ENCODE assay signal across 9 mouse cellular contexts in the genomic region with DNA sequence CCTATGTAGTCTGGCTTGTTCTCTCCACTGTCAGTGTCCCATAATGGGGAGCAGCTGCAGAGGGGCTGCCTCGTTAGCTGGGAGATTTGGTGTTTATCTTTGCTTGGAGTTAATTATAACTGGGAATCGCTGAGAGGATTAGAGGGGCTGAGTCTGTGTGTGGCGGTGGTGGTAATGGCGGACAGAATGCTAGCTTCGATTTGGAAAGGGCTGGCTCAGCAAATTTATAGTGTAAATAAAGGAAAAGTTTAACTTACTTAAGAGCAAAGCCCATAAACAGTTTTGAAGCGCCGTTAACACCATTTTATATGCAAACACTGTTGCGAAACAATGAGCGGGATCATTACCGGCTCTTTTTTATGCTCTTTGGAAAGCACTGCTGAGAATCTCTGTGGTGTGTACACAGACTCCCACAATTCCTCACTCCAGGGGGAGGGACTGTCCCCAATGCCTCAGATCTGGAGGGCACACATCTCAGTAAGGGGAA.
DNase-seq lines count a peak whose midpoint lies in the region; ATAC-seq and TF ChIP-seq lines count a peak whose summit lies in the region.
"Had no signal": no experiment of that assay in that cellular context is flagged by ENCODE, and none has a peak within 500 bp of the region (broad histone marks: within the 10 kb centered on the region; RNA-seq: fewer than 3 reads in every experiment).

No protein-coding gene starts in this region.

- no peak overlapping the region for H3K27ac ChIP-seq in gastrocnemius, adult 2 months
- 0 out of 2 replicates have a peak overlapping the region, but pooled peaks have one; percentile 67 for H3K27ac ChIP-seq in embryonic facial prominence, embryonic 12.5 days
- H3K27ac ChIP-seq in midbrain, embryonic 11.5 days (ENCODE audit: low read depth, low read length) = peak overlapping the region; percentile 17; the same call in 1 of the 2 replicates
- H3K27ac ChIP-seq in cerebellum, adult 2 months (ENCODE audit: insufficient read depth, low read length) = no peak overlapping the region

- TF ChIP-seq CTCF in gastrocnemius, adult 2 months (IDR thresholded peaks at IDR 0.05) = no peak
- no peak for TF ChIP-seq CTCF in cerebellum, adult 2 months (IDR thresholded peaks at IDR 0.05; ENCODE audit: borderline replicate concordance, insufficient read depth, low read depth, low read length)

- WGBS in embryonic facial prominence, embryonic 12.5 days = 32% methylated on average over 10 of the region's 10 CpGs
- WGBS in large intestine, adult 2 months = 13% methylated on average over 10 of the region's 10 CpGs
- WGBS in midbrain, embryonic 11.5 days = 55% methylated on average over 10 of the region's 10 CpGs
- WGBS in cerebellum, adult 2 months = 61% methylated on average over 10 of the region's 10 CpGs

- H3K27me3 ChIP-seq in embryonic facial prominence, embryonic 12.5 days = no peaks in the 10 kb centered on the region
- H3K27me3 ChIP-seq in midbrain, embryonic 11.5 days (ENCODE audit: control insufficient read depth, insufficient read depth, low read length) = no peaks in the 10 kb centered on the region
- no peaks in the 10 kb centered on the region; the same call in 1 of the 2 replicates for H3K27me3 ChIP-seq in cerebellum, adult 2 months (ENCODE audit: control insufficient read depth, insufficient read depth, low read length)
- H3K27me3 ChIP-seq: megakaryocyte, embryonic 14.5 days had no signal

- H3K4me1 ChIP-seq in embryonic facial prominence, embryonic 12.5 days = peaks cover 21% of the 10 kb centered on the region
- peaks cover 12% of the 10 kb centered on the region; the same call in 1 of the 2 replicates for H3K4me1 ChIP-seq in midbrain, embryonic 11.5 days (ENCODE audit: control insufficient read depth, insufficient read depth, low read length)
- H3K4me1 ChIP-seq in cerebellum, adult 2 months (ENCODE audit: control insufficient read depth, insufficient read depth, low read length) = peaks cover 6% of the 10 kb centered on the region; the same call in 1 of the 2 replicates
- H3K4me1 ChIP-seq: megakaryocyte, embryonic 14.5 days had no signal

- H3K9ac ChIP-seq in embryonic facial prominence, embryonic 12.5 days = no peak overlapping the region
- H3K9ac ChIP-seq in midbrain, embryonic 11.5 days (ENCODE audit: low read length) = no peak overlapping the region

- peak overlapping the region; percentile 15; the same call in 1 of the 2 replicates for H3K4me3 ChIP-seq in gastrocnemius, adult 2 months
- no peak overlapping the region for H3K4me3 ChIP-seq in embryonic facial prominence, embryonic 12.5 days
- H3K4me3 ChIP-seq in midbrain, embryonic 11.5 days (ENCODE audit: low read depth, low read length) = no peak overlapping the region
- H3K4me3 ChIP-seq in cerebellum, adult 2 months (replicated peaks; ENCODE audit: insufficient read depth, low read depth, low read length) = no peak overlapping the region
- H3K4me3 ChIP-seq: megakaryocyte, embryonic 14.5 days had no signal

- peak; percentile 37; the same call in 1 of the 2 replicates for ATAC-seq in embryonic facial prominence, embryonic 12.5 days (ENCODE audit: insufficient number of reproducible peaks, insufficient read depth, low FRiP score, low TSS enrichment)
- peak; percentile 75 for ATAC-seq in midbrain, embryonic 11.5 days (ENCODE audit: low FRiP score)

- no peak for TF ChIP-seq POLR2A in cerebellum, adult 2 months (IDR thresholded peaks at IDR 0.05; ENCODE audit: borderline replicate concordance, insufficient read depth, low read length)

- intact Hi-C loops in gastrocnemius, adult 2 months (cut with DNase I) = loop anchor here (5.0 kb wide), 1 partner anchor 75 kb away; no protein-coding TSS in a partner anchor

- no peaks in the 10 kb centered on the region for H3K36me3 ChIP-seq in embryonic facial prominence, embryonic 12.5 days
- H3K36me3 ChIP-seq in midbrain, embryonic 11.5 days (ENCODE audit: control insufficient read depth, insufficient read depth, low read length) = no peaks in the 10 kb centered on the region

- DNase-seq in gastrocnemius, adult 2 months = no peak
- DNase-seq in gastrocnemius, postnatal 10 days = no peak
- peak; percentile 58 for DNase-seq in large intestine, adult 2 months (ENCODE audit: low read depth, low spot score)
- peak; percentile 86 for DNase-seq in midbrain, embryonic 11.5 days (ENCODE audit: low spot score, missing footprints)
- no peak for DNase-seq in cerebellum, adult 2 months
- DNase-seq in ovary, postnatal 10 days (ENCODE audit: low spot score) = no peak
- no peak for DNase-seq in urinary bladder, postnatal 14 days (ENCODE audit: low spot score)

- peak overlapping the region; percentile 20; the same call in 1 of the 2 replicates for H3K4me2 ChIP-seq in embryonic facial prominence, embryonic 12.5 days (replicated peaks)
- no peak overlapping the region for H3K4me2 ChIP-seq in midbrain, embryonic 11.5 days

- no peaks in the 10 kb centered on the region for H3K9me3 ChIP-seq in embryonic facial prominence, embryonic 12.5 days
- H3K9me3 ChIP-seq in midbrain, embryonic 11.5 days (ENCODE audit: control insufficient read depth, low read length) = no peaks in the 10 kb centered on the region

Comparison
In these comparisons a context has a peak if more than half of its experiments do, and no peak if none do; other contexts are left out.
1. DNase-seq: peak in large intestine, adult 2 months (single experiment) and midbrain, embryonic 11.5 days (single experiment); none in gastrocnemius, adult 2 months (single experiment), gastrocnemius, postnatal 10 days (single experiment), cerebellum, adult 2 months (0 of 2), ovary, postnatal 10 days (single experiment) and urinary bladder, postnatal 14 days (single experiment).
2. H3K27ac ChIP-seq: peak in embryonic facial prominence, embryonic 12.5 days (single experiment) and midbrain, embryonic 11.5 days (single experiment); none in gastrocnemius, adult 2 months (single experiment) and cerebellum, adult 2 months (single experiment).